Mouse (Mus musculus) lung, postnatal 0 days (tissue): ENCODE results near the gene Rbpj. TPM values are rescaled to one million over a fixed set of nuclear protein-coding genes. Genes with fewer than 3 reads are reported as not detected.

ENCODE experiments used
- ATAC-seq: fragments of 200-750 bp; cut with Nextera tagmentation; 2 replicates; pipeline ENCODE4 v1.8.0; 2017; ENCODE audit warnings: moderate library complexity
- DNase-seq: peaks from one replicate; pipeline ENCODE4 v3.0.0-alpha.2; 2016; ENCODE audit warnings: low spot score
- H3K27ac ChIP-seq: fragments of 300-500 bp; sonication (generic); 2 replicates; pipeline ENCODE4 v1.5.1; 2014; ENCODE audit warnings: antibody characterized with exemption, mild to moderate bottlenecking, low read length, mixed read lengths
- H3K27me3 ChIP-seq: fragments of 300-500 bp; sonication (generic); replicated peaks from 2 replicates; pipeline ENCODE4 v1.6.1; 2014; ENCODE audit warnings: low read length, mixed read lengths; ENCODE audit not compliant: insufficient read depth
- H3K36me3 ChIP-seq: fragments of 300-500 bp; sonication (generic); 2 replicates; pipeline ENCODE4 v1.6.1; 2014; ENCODE audit warnings: low read length, mixed read lengths; ENCODE audit not compliant: insufficient read depth
- H3K4me1 ChIP-seq: fragments of 300-500 bp; sonication (generic); 2 replicates; pipeline ENCODE4 v1.6.1; 2014; ENCODE audit warnings: antibody characterized with exemption, low read depth, low read length, mixed read lengths; ENCODE audit not compliant: insufficient read depth
- H3K4me2 ChIP-seq: fragments of 300-500 bp; sonication (generic); replicated peaks from 2 replicates; pipeline ENCODE4 v1.6.1; 2014; ENCODE audit warnings: low read depth, mild to moderate bottlenecking, low read length, moderate library complexity, mixed read lengths
- H3K4me3 ChIP-seq: fragments of 300-500 bp; sonication (generic); 2 replicates; pipeline ENCODE4 v1.5.1; 2014; ENCODE audit warnings: low read depth, low read length
- H3K9ac ChIP-seq: fragments of 300-500 bp; sonication (generic); replicated peaks from 2 replicates; pipeline ENCODE4 v1.6.1; 2014; ENCODE audit warnings: low read depth, mild to moderate bottlenecking
- H3K9me3 ChIP-seq: fragments of 300-500 bp; sonication (generic); 2 replicates; pipeline ENCODE4 v1.6.1; 2016; ENCODE audit warnings: low read length, mixed read lengths
- CTCF ChIP-seq: IDR thresholded peaks from 2 replicates; pipeline ENCODE4 v1.5.1; 2016; ENCODE audit warnings: antibody characterized with exemption, mild to moderate bottlenecking
- EP300 ChIP-seq: IDR thresholded peaks from 2 replicates; pipeline ENCODE4 v1.6.1; 2016; ENCODE audit warnings: antibody characterized with exemption, mild to moderate bottlenecking, control low read depth
- WGBS: fragments of 180-500 bp; shearing (Covaris S2); extraction: QIAGEN DNeasy Blood & Tissue Kit; methylation state at CpG from one replicate; pipeline ENCODE4 v1.1.7; 2014; 5-methylcytosine and 5-hydroxymethylcytosine counted together
- polyA plus RNA-seq: library from polyadenylated mRNA; unstranded; fragments of >200 nt; fragmentation: Nextera tagmentation; extraction: Ambion mirVana; gene quantifications from 2 replicates; pipeline ENCODE4 v1.2.1, GENCODE M21; 2015

Gene Rbpj
- polyA plus RNA-seq, 1 experiment from 2014 or later, result 22.7 TPM

- Histone ChIP-seq H3K4me1 (no peaks in the 10 kb centered on the region), H3K27me3 (no peaks in the 10 kb centered on the region), H3K27ac (no peak overlapping the region), H3K4me3 (no peak overlapping the region), H3K9me3 (no peaks in the 10 kb centered on the region), H3K9ac (no peak overlapping the region), H3K4me2 (no peak overlapping the region), H3K36me3 (no peaks in the 10 kb centered on the region)
- ATAC-seq, result no peak
- TF ChIP-seq CTCF (no peak), EP300 (no peak)
- no peak for DNase-seq
- WGBS, result 91% methylated on average over 8 of the region's 8 CpGs
These were observed 136.2 kb downstream of the Rbpj start for GRCm38 (mm10) chr5:53602194-53602593.

GRCm38 (mm10) chr5:53605450-53605849 is 139.5 kb downstream of the Rbpj start:
- ATAC-seq (no peak), DNase-seq (no peak)
- Histone ChIP-seq H3K4me3 (no peak overlapping the region), H3K9ac (no peak overlapping the region), H3K27me3 (no peaks in the 10 kb centered on the region), H3K36me3 (no peaks in the 10 kb centered on the region), H3K4me1 (no peaks in the 10 kb centered on the region), H3K4me2 (no peak overlapping the region), H3K27ac (no peak overlapping the region), H3K9me3 (no peaks in the 10 kb centered on the region)
- TF ChIP-seq EP300, result no peak
- TF ChIP-seq CTCF, result no peak
- 78% methylated on average over 4 of the region's 4 CpGs for WGBS

- WGBS, result 51% methylated on average over 9 of the region's 9 CpGs
- H3K9me3 ChIP-seq, result no peaks in the 10 kb centered on the region
- TF ChIP-seq CTCF (no peak), EP300 (no peak)
- ATAC-seq, result no peak
- H3K4me1 ChIP-seq, result no peaks in the 10 kb centered on the region
- no peak for DNase-seq
- no peak overlapping the region for H3K27ac ChIP-seq
- no peak overlapping the region for H3K4me2 ChIP-seq
- no peaks in the 10 kb centered on the region for H3K36me3 ChIP-seq
- no peak overlapping the region for H3K4me3 ChIP-seq
- H3K9ac ChIP-seq, result no peak overlapping the region
- no peaks in the 10 kb centered on the region for H3K27me3 ChIP-seq
These were observed 141.5 kb downstream of the Rbpj start for GRCm38 (mm10) chr5:53607230-53607996.

GRCm38 (mm10) chr5:53618844-53619243 is 152.9 kb downstream of the Rbpj start:
- Histone ChIP-seq H3K4me1 (no peaks in the 10 kb centered on the region), H3K36me3 (no peaks in the 10 kb centered on the region), H3K4me2 (no peak overlapping the region), H3K27ac (no peak overlapping the region), H3K9ac (no peak overlapping the region), H3K27me3 (no peaks in the 10 kb centered on the region), H3K9me3 (no peaks in the 10 kb centered on the region; the same call in 1 of the 2 replicates), H3K4me3 (no peak overlapping the region)
- DNase-seq (no peak), ATAC-seq (no peak)
- TF ChIP-seq EP300, result no peak
- TF ChIP-seq CTCF, result no peak
- 83% methylated on average over 1 of the region's 1 CpGs for WGBS

- Histone ChIP-seq H3K4me2 (no peak overlapping the region), H3K9me3 (no peaks in the 10 kb centered on the region), H3K27me3 (no peaks in the 10 kb centered on the region), H3K9ac (no peak overlapping the region), H3K4me1 (no peaks in the 10 kb centered on the region), H3K27ac (no peak overlapping the region), H3K36me3 (no peaks in the 10 kb centered on the region; the same call in 1 of the 2 replicates), H3K4me3 (no peak overlapping the region)
- TF ChIP-seq EP300 (no peak), CTCF (no peak)
- DNase-seq, result no peak
- ATAC-seq, result no peak
- WGBS, result 56% methylated on average over 3 of the region's 3 CpGs
These were observed 166.1 kb downstream of the Rbpj start for GRCm38 (mm10) chr5:53632026-53632425.

- ATAC-seq (no peak), DNase-seq (no peak)
- H3K9me3 ChIP-seq, result no peaks in the 10 kb centered on the region
- no peaks in the 10 kb centered on the region for H3K36me3 ChIP-seq
- 53% methylated on average over 3 of the region's 3 CpGs for WGBS
- no peak overlapping the region for H3K27ac ChIP-seq
- H3K4me1 ChIP-seq, result no peaks in the 10 kb centered on the region
- H3K27me3 ChIP-seq, result no peaks in the 10 kb centered on the region
- TF ChIP-seq CTCF (no peak), EP300 (no peak)
- H3K4me3 ChIP-seq, result no peak overlapping the region
- H3K9ac ChIP-seq, result no peak overlapping the region
- H3K4me2 ChIP-seq, result no peak overlapping the region
These were observed 170.8 kb downstream of the Rbpj start for GRCm38 (mm10) chr5:53636795-53637194.
